Mouse (Mus musculus): ENCODE measurements around the gene Gabrg2.

Gene Gabrg2

DNA sequence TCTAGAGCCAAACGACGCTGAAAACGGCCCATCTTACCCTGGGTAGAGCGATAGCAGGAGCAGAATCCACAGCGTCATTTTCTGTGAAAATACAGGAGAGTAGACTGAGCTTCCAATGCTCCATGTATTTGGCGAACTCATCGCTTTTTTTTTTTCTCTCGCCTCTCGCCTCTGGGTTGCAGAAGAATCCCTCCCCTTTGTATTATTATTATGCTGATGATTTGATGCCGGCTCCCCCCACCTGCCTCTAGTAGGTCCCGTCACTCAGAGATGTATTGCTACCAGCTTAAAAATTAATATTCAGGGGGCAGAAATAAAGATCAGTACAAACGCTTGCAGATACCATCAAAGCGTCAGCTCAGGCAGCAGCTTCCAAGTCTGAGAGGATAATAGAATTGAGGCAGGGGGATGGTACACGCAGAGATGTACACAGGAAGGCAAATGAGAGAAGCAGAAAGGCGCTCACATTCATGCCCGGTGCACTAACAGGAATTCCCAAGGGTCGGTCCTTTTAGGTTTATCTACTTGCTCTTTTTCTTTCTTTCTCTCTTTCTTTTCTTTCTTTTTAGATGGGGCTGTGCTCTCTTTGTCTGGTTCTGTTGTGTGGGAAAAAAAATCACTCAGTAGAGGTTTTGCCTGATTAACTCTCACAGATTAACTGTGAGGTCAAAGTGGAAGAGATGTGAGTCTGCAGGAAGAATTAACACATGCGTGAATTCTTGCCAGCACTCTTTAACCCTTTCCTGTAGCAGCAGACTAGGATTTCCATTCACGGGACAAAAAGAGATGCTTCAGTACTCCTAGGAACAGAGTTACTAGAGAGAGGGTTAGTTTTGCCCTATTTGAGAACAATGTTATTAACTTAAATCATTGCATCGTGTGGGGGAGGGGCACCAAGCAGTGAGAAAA lies at the start of gene Gabrg2:
Gabrg2 (minus strand) TSS at position 668 of the 909 bp plus-strand sequence.
- in situ Hi-C loops (cut with MboI, MseI): no loop called here

DNA sequence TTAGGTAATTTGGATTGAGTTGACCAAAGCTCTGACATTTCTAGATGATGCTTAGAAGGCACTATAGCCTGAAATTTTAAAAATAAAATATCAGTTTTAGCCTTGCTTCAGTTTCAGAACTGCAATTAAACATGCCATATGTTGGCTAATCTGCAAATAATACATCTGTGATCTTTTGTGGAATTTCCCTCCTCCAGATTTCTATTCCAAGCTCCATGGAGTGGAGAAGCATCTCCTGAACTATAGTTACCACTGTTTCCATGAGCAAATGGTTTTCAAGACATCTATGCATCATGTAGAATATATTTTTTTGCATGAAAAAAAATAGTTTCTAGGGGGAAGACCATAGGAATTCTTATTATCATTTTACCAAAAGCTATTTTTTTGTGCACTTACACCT lies 47.5 kb upstream of the Gabrg2 start:
- in situ Hi-C loops (cut with MboI, MseI): no loop called here

- in situ Hi-C loops (cut with MboI, MseI): no loop called here
These were observed 1.2 kb downstream of the Gabrg2 start for GRCm38 (mm10) chr11:41999468-41999881.

GRCm38 (mm10) chr11:41980152-41980551 lies 20.5 kb downstream of the Gabrg2 start:
- in situ Hi-C loops (cut with MboI, MseI): no loop called here

- in situ Hi-C loops (cut with MboI, MseI): loop anchor here (5.0 kb wide), 1 partner anchor 761 kb away; no protein-coding TSS in a partner anchor
These were observed 32.1 kb downstream of the Gabrg2 start for GRCm38 (mm10) chr11:41968595-41968994.

GRCm38 (mm10) chr11:41962706-41963105 lies 38.0 kb downstream of the Gabrg2 start:
- in situ Hi-C loops (cut with MboI, MseI): no loop called here

DNA sequence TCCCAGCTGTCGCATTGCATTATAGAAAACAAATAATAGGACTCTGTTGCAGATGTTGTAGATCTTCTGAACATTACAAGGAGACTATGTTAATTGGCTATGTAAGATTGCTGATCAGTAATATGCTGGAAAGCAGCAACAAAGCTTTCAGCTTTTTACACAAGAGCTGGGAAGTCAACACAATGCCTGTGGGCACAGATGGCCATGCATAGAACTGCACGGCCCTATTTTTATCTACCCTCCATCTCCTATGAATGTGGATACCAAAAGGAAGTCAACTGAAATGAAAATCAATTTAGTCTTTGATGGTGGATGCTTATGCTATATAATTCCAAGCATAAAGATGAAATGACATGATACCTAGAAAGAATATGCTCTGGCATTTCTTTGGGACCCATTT lies 47.1 kb downstream of the Gabrg2 start:
- in situ Hi-C loops (cut with MboI, MseI): no loop called here

DNA sequence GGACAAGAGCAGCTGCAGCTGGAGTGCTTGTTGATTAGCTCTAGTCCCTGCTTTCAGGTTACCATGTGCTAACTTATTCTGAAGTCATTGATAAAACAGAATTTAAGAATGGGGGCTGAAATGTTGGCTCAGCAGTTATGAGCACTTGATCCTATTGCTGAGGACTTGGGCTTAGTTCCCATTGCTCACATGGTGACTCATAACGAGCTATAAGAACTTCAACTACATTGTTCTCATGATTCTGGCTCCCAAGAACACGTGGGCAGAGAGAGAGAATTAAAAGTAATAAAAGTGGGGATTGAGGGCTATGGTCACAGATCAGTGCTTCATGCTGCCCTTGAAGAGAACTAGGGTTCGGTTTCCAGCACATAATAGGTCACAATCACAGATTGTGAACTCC lies 48.8 kb downstream of the Gabrg2 start:
- in situ Hi-C loops (cut with MboI, MseI): no loop called here

DNA sequence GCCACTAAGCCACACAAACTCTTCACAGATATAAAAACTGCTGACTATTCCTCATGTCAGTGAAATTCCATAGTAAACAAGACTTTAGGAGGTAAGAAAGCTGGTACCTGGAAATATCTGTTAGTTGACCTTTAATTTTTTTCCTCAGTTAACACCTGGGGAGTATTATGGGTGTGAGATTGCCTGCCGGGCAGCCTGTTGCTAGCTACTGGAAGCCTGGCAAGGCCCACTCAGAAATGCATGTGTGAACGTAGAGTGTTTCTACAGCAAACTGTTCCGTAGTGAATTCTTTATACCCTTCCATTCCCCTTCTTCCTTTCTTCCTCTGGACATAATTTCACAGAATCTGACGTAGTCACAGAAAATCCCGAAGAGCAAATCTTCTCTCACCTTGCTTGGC lies 55.2 kb downstream of the Gabrg2 start:
- in situ Hi-C loops (cut with MboI, MseI): no loop called here

GRCm38 (mm10) chr11:41937979-41938378 lies 62.7 kb downstream of the Gabrg2 start:
- in situ Hi-C loops (cut with MboI, MseI): no loop called here

- in situ Hi-C loops (cut with MboI, MseI): no loop called here
These were observed 81.8 kb downstream of the Gabrg2 start for GRCm38 (mm10) chr11:41918864-41919263.

GRCm38 (mm10) chr11:41914066-41914465 lies 86.6 kb downstream of the Gabrg2 start:
- in situ Hi-C loops (cut with MboI, MseI): no loop called here

DNA sequence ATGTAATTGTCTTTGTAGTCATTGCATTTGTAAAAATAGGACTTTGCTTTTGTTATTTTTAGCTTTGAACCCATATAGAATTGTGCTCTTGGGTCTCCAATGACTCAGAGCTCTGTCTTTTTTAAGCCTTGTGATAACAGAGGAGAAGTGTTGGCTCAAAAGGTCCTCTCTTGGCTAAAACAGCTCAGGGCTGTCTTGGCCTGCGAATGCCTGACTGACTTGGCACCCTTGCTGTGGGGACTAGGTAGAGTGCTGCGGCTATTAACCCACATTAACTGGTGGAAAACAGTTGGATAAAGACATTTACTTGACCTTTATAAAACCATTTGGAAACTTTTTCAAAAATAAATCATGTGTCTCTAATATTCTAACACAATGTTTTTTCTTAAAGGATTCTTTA lies 97.0 kb downstream of the Gabrg2 start:
- in situ Hi-C loops (cut with MboI, MseI): no loop called here
